Mouse (Mus musculus): ENCODE data around the gene Zfhx3. TPM values are rescaled to one million over a fixed set of nuclear protein-coding genes. Genes with fewer than 3 reads are reported as not detected.

Gene Zfhx3
- polyA plus RNA-seq, 1 experiment from 2014 or later: 13.9 TPM

- no peaks in the 10 kb centered on the region for H3K9me3 ChIP-seq (replicated peaks)
- H3K27ac ChIP-seq (replicated peaks): peak overlapping the region; percentile 31; the same call in 1 of the 2 replicates
- H3K4me2 ChIP-seq (replicated peaks): peak overlapping the region; percentile 75
- H3K4me1 ChIP-seq: peaks cover 51% of the 10 kb centered on the region
- H3K27me3 ChIP-seq: peaks cover 48% of the 10 kb centered on the region
- H3K9ac ChIP-seq: peak overlapping the region; percentile 33; the same call in 1 of the 2 replicates
- under 1% methylated on average over 31 of the region's 31 CpGs for WGBS
- peak overlapping the region; percentile 40 for H3K4me3 ChIP-seq (replicated peaks)
- ATAC-seq (ENCODE audit: insufficient number of reproducible peaks, low FRiP score, low TSS enrichment, low read depth): no peak
- H3K36me3 ChIP-seq: no peaks in the 10 kb centered on the region
These were observed 753.6 kb downstream of the Zfhx3 start for GRCm38 (mm10) chr8:108695938-108696630.

- Histone ChIP-seq H3K9me3 (replicated peaks) (no peaks in the 10 kb centered on the region), H3K27ac (replicated peaks) (peak overlapping the region; percentile 31; the same call in 1 of the 2 replicates), H3K4me3 (replicated peaks) (peak overlapping the region; percentile 40), H3K4me1 (peaks cover 43% of the 10 kb centered on the region), H3K36me3 (no peaks in the 10 kb centered on the region), H3K27me3 (peaks cover 52% of the 10 kb centered on the region), H3K9ac (no peak overlapping the region), H3K4me2 (replicated peaks) (peak overlapping the region; percentile 75)
- WGBS: 5% methylated on average over 27 of the region's 27 CpGs
- ATAC-seq (ENCODE audit: insufficient number of reproducible peaks, low FRiP score, low TSS enrichment, low read depth): no peak
These were observed 754.4 kb downstream of the Zfhx3 start for GRCm38 (mm10) chr8:108696631-108697410.

- Histone ChIP-seq H3K9me3 (replicated peaks) (no peaks in the 10 kb centered on the region), H3K36me3 (no peaks in the 10 kb centered on the region), H3K27me3 (peaks cover 55% of the 10 kb centered on the region), H3K4me2 (replicated peaks) (peak overlapping the region; percentile 18), H3K4me3 (replicated peaks) (no peak overlapping the region; the same call in 1 of the 2 replicates), H3K27ac (replicated peaks) (no peak overlapping the region), H3K4me1 (peaks cover 41% of the 10 kb centered on the region), H3K9ac (no peak overlapping the region)
- no peak for ATAC-seq (ENCODE audit: insufficient number of reproducible peaks, low FRiP score, low TSS enrichment, low read depth)
- 4% methylated on average over 13 of the region's 13 CpGs for WGBS
These were observed 755.1 kb downstream of the Zfhx3 start for GRCm38 (mm10) chr8:108697589-108697988.

GRCm38 (mm10) chr8:108698101-108698660 lies 755.7 kb downstream of the Zfhx3 start:
- Histone ChIP-seq H3K27me3 (peaks cover 55% of the 10 kb centered on the region), H3K36me3 (no peaks in the 10 kb centered on the region), H3K9me3 (replicated peaks) (no peaks in the 10 kb centered on the region), H3K4me2 (replicated peaks) (no peak overlapping the region), H3K4me1 (peaks cover 41% of the 10 kb centered on the region), H3K4me3 (replicated peaks) (no peak overlapping the region), H3K27ac (replicated peaks) (no peak overlapping the region), H3K9ac (no peak overlapping the region)
- 19% methylated on average over 5 of the region's 5 CpGs for WGBS
- no peak for ATAC-seq (ENCODE audit: insufficient number of reproducible peaks, low FRiP score, low TSS enrichment, low read depth)

GRCm38 (mm10) chr8:108699011-108699410 lies 756.6 kb downstream of the Zfhx3 start:
- H3K4me1 ChIP-seq: peaks cover 39% of the 10 kb centered on the region
- H3K9me3 ChIP-seq (replicated peaks): no peaks in the 10 kb centered on the region
- H3K36me3 ChIP-seq: no peaks in the 10 kb centered on the region
- no peak for ATAC-seq (ENCODE audit: insufficient number of reproducible peaks, low FRiP score, low TSS enrichment, low read depth)
- WGBS: 12% methylated on average over 3 of the region's 3 CpGs
- H3K4me3 ChIP-seq (replicated peaks): no peak overlapping the region; the same call in 1 of the 2 replicates
- H3K9ac ChIP-seq: no peak overlapping the region
- peak overlapping the region; percentile 48 for H3K4me2 ChIP-seq (replicated peaks)
- H3K27ac ChIP-seq (replicated peaks): no peak overlapping the region
- H3K27me3 ChIP-seq: peaks cover 55% of the 10 kb centered on the region

- Histone ChIP-seq H3K36me3 (no peaks in the 10 kb centered on the region), H3K4me1 (peaks cover 38% of the 10 kb centered on the region), H3K27ac (replicated peaks) (0 out of 2 replicates have a peak overlapping the region, but pooled peaks have one; percentile 31), H3K9me3 (replicated peaks) (no peaks in the 10 kb centered on the region), H3K9ac (no peak overlapping the region), H3K4me3 (replicated peaks) (peak overlapping the region; percentile 19), H3K27me3 (peaks cover 50% of the 10 kb centered on the region), H3K4me2 (replicated peaks) (peak overlapping the region; percentile 48)
- WGBS: 4% methylated on average over 23 of the region's 23 CpGs
- ATAC-seq (ENCODE audit: insufficient number of reproducible peaks, low FRiP score, low TSS enrichment, low read depth): no peak
These were observed 757.3 kb downstream of the Zfhx3 start for GRCm38 (mm10) chr8:108699454-108700345.

- ATAC-seq (ENCODE audit: insufficient number of reproducible peaks, low FRiP score, low TSS enrichment, low read depth): no peak
- H3K4me2 ChIP-seq (replicated peaks): peak overlapping the region; percentile 67
- H3K4me3 ChIP-seq (replicated peaks): no peak overlapping the region
- H3K27ac ChIP-seq (replicated peaks): no peak overlapping the region
- 40% methylated on average over 7 of the region's 7 CpGs for WGBS
- peaks cover 23% of the 10 kb centered on the region for H3K4me1 ChIP-seq
- H3K9me3 ChIP-seq (replicated peaks): no peaks in the 10 kb centered on the region
- no peaks in the 10 kb centered on the region for H3K36me3 ChIP-seq
- peaks cover 31% of the 10 kb centered on the region for H3K27me3 ChIP-seq
- no peak overlapping the region for H3K9ac ChIP-seq
These were observed 759.1 kb downstream of the Zfhx3 start for GRCm38 (mm10) chr8:108701381-108702175.

- H3K9ac ChIP-seq: no peak overlapping the region
- WGBS: 52% methylated on average over 1 of the region's 1 CpGs
- no peak overlapping the region for H3K27ac ChIP-seq (replicated peaks)
- no peak for ATAC-seq (ENCODE audit: insufficient number of reproducible peaks, low FRiP score, low TSS enrichment, low read depth)
- peak overlapping the region; percentile 79; the same call in 1 of the 2 replicates for H3K4me3 ChIP-seq (replicated peaks)
- H3K27me3 ChIP-seq: peaks cover 28% of the 10 kb centered on the region
- H3K4me2 ChIP-seq (replicated peaks): peak overlapping the region; percentile 67
- H3K4me1 ChIP-seq: peaks cover 26% of the 10 kb centered on the region
- no peaks in the 10 kb centered on the region for H3K9me3 ChIP-seq (replicated peaks)
- no peaks in the 10 kb centered on the region for H3K36me3 ChIP-seq
These were observed 759.8 kb downstream of the Zfhx3 start for GRCm38 (mm10) chr8:108702201-108702600.

- H3K27me3 ChIP-seq: peaks cover 7% of the 10 kb centered on the region; the same call in 1 of the 2 replicates
- H3K4me1 ChIP-seq: peaks cover 32% of the 10 kb centered on the region
- H3K36me3 ChIP-seq: no peaks in the 10 kb centered on the region
- WGBS: 33% methylated on average over 2 of the region's 2 CpGs
- ATAC-seq (ENCODE audit: insufficient number of reproducible peaks, low FRiP score, low TSS enrichment, low read depth): no peak
- 0 out of 2 replicates have a peak overlapping the region, but pooled peaks have one; percentile 68 for H3K27ac ChIP-seq (replicated peaks)
- no peak overlapping the region for H3K9ac ChIP-seq
- peak overlapping the region; percentile 79 for H3K4me3 ChIP-seq (replicated peaks)
- H3K9me3 ChIP-seq (replicated peaks): no peaks in the 10 kb centered on the region
- H3K4me2 ChIP-seq (replicated peaks): peak overlapping the region; percentile 67
These were observed 763.3 kb downstream of the Zfhx3 start for GRCm38 (mm10) chr8:108705751-108706150.

- 39% methylated on average over 3 of the region's 3 CpGs for WGBS
These were observed 764.0 kb downstream of the Zfhx3 start for GRCm38 (mm10) chr8:108706491-108706847.

More at GRCm38 (mm10) chr8:108706491-108706847, 764.0 kb downstream of the Zfhx3 start:
- H3K27ac ChIP-seq (replicated peaks): peak overlapping the region; percentile 68
- ATAC-seq (ENCODE audit: insufficient number of reproducible peaks, low FRiP score, low TSS enrichment, low read depth): no peak
- H3K4me3 ChIP-seq (replicated peaks): peak overlapping the region; percentile 79; the same call in 1 of the 2 replicates
- H3K9ac ChIP-seq: no peak overlapping the region
- H3K36me3 ChIP-seq: no peaks in the 10 kb centered on the region
- H3K27me3 ChIP-seq: peaks cover 6% of the 10 kb centered on the region; the same call in 1 of the 2 replicates
- H3K9me3 ChIP-seq (replicated peaks): no peaks in the 10 kb centered on the region
- peaks cover 36% of the 10 kb centered on the region for H3K4me1 ChIP-seq
- H3K4me2 ChIP-seq (replicated peaks): peak overlapping the region; percentile 10; the same call in 1 of the 2 replicates
